Mouse (Mus musculus): ENCODE measurements at regions not wholly inside any gene's neighbourhood (a gene's known extent, or its start where the extent isn't known, plus 50 kb on each side); places are given as distances from the start of the nearest gene placed in this dataset.
A peak's percentile ranks its signal among the peaks of the same experiment; 100 is the strongest.

DNA sequence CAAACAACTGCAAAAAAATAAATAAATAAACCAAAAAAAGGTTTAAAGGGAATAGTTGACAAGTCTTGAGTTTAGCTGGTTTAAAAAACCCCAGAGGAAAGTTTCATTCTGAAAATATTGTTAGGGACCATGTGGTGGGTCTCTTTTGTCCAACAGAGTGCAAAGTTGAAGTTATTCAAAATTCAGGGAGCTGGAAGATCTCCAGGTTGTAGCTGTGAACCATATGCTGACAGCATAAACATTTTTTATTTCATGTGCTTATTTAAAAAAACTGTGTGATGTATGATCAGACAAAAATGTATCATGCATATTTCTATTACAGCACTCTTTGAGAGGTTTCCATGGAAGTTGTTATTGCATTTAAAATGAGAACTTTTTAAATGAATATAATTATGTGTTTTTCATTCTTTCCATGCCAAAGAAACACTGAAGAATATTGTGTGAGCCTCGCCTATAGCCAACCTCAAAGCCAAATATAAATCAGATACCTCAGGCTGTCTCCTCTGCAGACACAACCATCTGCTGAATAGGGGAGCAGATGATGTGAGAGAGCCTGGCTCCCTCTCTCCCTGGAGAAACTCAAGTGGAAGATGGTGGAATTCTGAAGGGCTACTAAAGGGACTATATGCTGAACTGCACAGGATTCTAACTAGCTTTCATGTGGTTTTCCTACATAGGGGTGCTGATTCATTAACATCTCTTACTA, 413.4 kb upstream of the Impad1 start:
- Histone ChIP-seq H3K9ac (ENCODE audit: low read length) (no peak overlapping the region), H3K4me2 (replicated peaks; ENCODE audit: low read depth) (no peak overlapping the region), H3K27ac (replicated peaks) (no peak overlapping the region), H3K27me3 (ENCODE audit: control insufficient read depth, insufficient read depth, low read length) (no peaks in the 10 kb centered on the region), H3K9me3 (ENCODE audit: control insufficient read depth, low read length) (no peaks in the 10 kb centered on the region), H3K36me3 (ENCODE audit: control insufficient read depth, insufficient read depth, low read length) (no peaks in the 10 kb centered on the region), H3K4me1 (replicated peaks; ENCODE audit: control insufficient read depth, insufficient read depth) (no peaks in the 10 kb centered on the region), H3K4me3 (ENCODE audit: low read depth, low read length) (no peak overlapping the region)
- DNase-seq (ENCODE audit: low spot score) (no peak), ATAC-seq (ENCODE audit: low FRiP score, low TSS enrichment) (no peak)
- WGBS = 49% methylated on average over 1 of the region's 1 CpGs
- no peak for TF ChIP-seq CTCF (IDR thresholded peaks at IDR 0.05; ENCODE audit: low read depth)
- TF ChIP-seq EP300 (optimal IDR thresholded peaks at IDR 0.05) = no peak

GRCm38 (mm10) chr4:5205328-5206208, 412.4 kb upstream of the Impad1 start:
- Histone ChIP-seq H3K27ac (replicated peaks) (no peak overlapping the region), H3K27me3 (ENCODE audit: control insufficient read depth, insufficient read depth, low read length) (no peaks in the 10 kb centered on the region), H3K9ac (ENCODE audit: low read length) (no peak overlapping the region), H3K36me3 (ENCODE audit: control insufficient read depth, insufficient read depth, low read length) (no peaks in the 10 kb centered on the region), H3K9me3 (ENCODE audit: control insufficient read depth, low read length) (no peaks in the 10 kb centered on the region), H3K4me3 (ENCODE audit: low read depth, low read length) (no peak overlapping the region), H3K4me2 (replicated peaks; ENCODE audit: low read depth) (no peak overlapping the region), H3K4me1 (replicated peaks; ENCODE audit: control insufficient read depth, insufficient read depth) (no peaks in the 10 kb centered on the region)
- ATAC-seq (ENCODE audit: low FRiP score, low TSS enrichment) (no peak), DNase-seq (ENCODE audit: low spot score) (no peak)
- TF ChIP-seq EP300 (optimal IDR thresholded peaks at IDR 0.05) (no peak), CTCF (IDR thresholded peaks at IDR 0.05; ENCODE audit: low read depth) (peak; percentile 8; the same call in 1 of the 2 replicates)
- WGBS = 70% methylated on average over 7 of the region's 7 CpGs

DNA sequence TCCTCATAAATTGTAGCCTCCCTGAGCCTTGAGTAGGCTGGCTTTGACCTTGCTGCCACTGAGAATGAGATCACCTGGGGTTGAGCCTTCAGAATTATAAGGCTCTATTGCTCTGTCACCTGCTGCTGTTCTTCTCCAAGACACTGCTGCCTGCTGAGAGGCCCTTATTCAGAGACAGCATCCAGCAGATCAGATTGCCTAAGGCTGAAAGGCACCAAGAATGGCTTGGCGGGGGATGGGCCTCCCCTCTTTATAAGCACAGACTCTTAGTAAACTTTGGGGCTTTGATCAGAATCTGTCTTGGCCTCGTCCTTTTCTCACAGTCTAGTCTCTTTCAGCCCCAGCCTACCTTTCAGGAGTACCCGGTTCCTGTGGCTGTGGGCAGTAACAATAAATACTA, 401.1 kb upstream of the Impad1 start:
- H3K9ac ChIP-seq (ENCODE audit: low read length) = no peak overlapping the region
- H3K4me2 ChIP-seq (replicated peaks; ENCODE audit: low read depth) = no peak overlapping the region
- no peak for DNase-seq (ENCODE audit: low spot score)
- no peaks in the 10 kb centered on the region for H3K4me1 ChIP-seq (replicated peaks; ENCODE audit: control insufficient read depth, insufficient read depth)
- H3K27ac ChIP-seq (replicated peaks) = no peak overlapping the region
- no peak overlapping the region for H3K4me3 ChIP-seq (ENCODE audit: low read depth, low read length)
- no peaks in the 10 kb centered on the region for H3K9me3 ChIP-seq (ENCODE audit: control insufficient read depth, low read length)
- no peaks in the 10 kb centered on the region for H3K36me3 ChIP-seq (ENCODE audit: control insufficient read depth, insufficient read depth, low read length)
- 65% methylated on average over 3 of the region's 3 CpGs for WGBS
- TF ChIP-seq EP300 (optimal IDR thresholded peaks at IDR 0.05) (no peak), CTCF (IDR thresholded peaks at IDR 0.05; ENCODE audit: low read depth) (no peak)
- ATAC-seq (ENCODE audit: low FRiP score, low TSS enrichment) = no peak
- no peaks in the 10 kb centered on the region for H3K27me3 ChIP-seq (ENCODE audit: control insufficient read depth, insufficient read depth, low read length)

GRCm38 (mm10) chr4:5181591-5181990, 388.4 kb upstream of the Impad1 start:
- Histone ChIP-seq H3K4me2 (replicated peaks; ENCODE audit: low read depth) (no peak overlapping the region), H3K27me3 (ENCODE audit: control insufficient read depth, insufficient read depth, low read length) (no peaks in the 10 kb centered on the region), H3K9me3 (ENCODE audit: control insufficient read depth, low read length) (no peaks in the 10 kb centered on the region), H3K36me3 (ENCODE audit: control insufficient read depth, insufficient read depth, low read length) (no peaks in the 10 kb centered on the region), H3K4me3 (ENCODE audit: low read depth, low read length) (no peak overlapping the region), H3K27ac (replicated peaks) (no peak overlapping the region), H3K9ac (ENCODE audit: low read length) (no peak overlapping the region), H3K4me1 (replicated peaks; ENCODE audit: control insufficient read depth, insufficient read depth) (no peaks in the 10 kb centered on the region)
- TF ChIP-seq EP300 (optimal IDR thresholded peaks at IDR 0.05) = no peak
- TF ChIP-seq CTCF (IDR thresholded peaks at IDR 0.05; ENCODE audit: low read depth) = no peak
- ATAC-seq (ENCODE audit: low FRiP score, low TSS enrichment) = no peak
- 48% methylated on average over 1 of the region's 1 CpGs for whole genome bisulfite sequencing
- no peak for DNase-seq (ENCODE audit: low spot score)

DNA sequence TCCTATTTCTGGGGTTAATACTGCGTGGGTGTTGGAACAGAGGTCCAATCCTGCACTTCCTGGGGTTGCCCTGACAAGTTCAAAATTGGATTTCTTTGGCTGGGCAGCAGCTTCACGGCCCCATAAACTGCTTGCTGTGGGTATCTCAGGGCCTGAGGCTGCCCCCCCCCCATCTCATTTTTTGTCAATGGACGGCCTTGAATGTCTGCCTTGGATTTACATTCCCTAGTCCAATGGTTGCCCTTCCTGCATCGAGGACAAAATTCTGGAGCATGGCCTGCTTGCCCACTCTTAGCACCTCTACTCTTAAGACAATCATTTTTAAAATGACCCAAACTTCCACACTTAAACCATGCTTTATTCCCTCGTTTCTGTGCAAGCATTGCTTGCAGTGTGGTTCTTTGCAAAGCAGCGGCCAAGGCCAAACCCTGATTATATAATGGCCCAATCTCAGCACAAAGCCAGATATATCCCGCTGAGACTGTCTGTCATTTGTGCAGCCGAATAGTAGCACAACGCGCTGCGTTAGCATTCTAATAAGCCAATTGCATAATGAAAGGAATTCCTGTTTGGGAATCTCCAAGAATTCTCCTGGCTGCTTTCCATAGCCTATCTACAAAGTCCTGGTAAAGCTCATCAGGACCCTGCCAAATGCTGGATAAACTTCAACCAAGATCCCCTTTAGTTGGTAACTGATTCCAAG, 386.0 kb upstream of the Impad1 start:
- Histone ChIP-seq H3K9me3 (ENCODE audit: control insufficient read depth, low read length) (no peaks in the 10 kb centered on the region), H3K27me3 (ENCODE audit: control insufficient read depth, insufficient read depth, low read length) (no peaks in the 10 kb centered on the region), H3K4me2 (replicated peaks; ENCODE audit: low read depth) (no peak overlapping the region), H3K36me3 (ENCODE audit: control insufficient read depth, insufficient read depth, low read length) (no peaks in the 10 kb centered on the region), H3K27ac (replicated peaks) (no peak overlapping the region), H3K4me3 (ENCODE audit: low read depth, low read length) (no peak overlapping the region), H3K4me1 (replicated peaks; ENCODE audit: control insufficient read depth, insufficient read depth) (no peaks in the 10 kb centered on the region), H3K9ac (ENCODE audit: low read length) (no peak overlapping the region)
- WGBS = 62% methylated on average over 11 of the region's 11 CpGs
- DNase-seq (ENCODE audit: low spot score) (no peak), ATAC-seq (ENCODE audit: low FRiP score, low TSS enrichment) (no peak)
- TF ChIP-seq CTCF (IDR thresholded peaks at IDR 0.05; ENCODE audit: low read depth) (no peak), EP300 (optimal IDR thresholded peaks at IDR 0.05) (no peak)

Data from stomach, postnatal 0 days (tissue).